Mouse (Mus musculus) lung, adult 10 weeks (tissue): ENCODE measurements around the gene Fitm2. TPM values are rescaled to one million over a fixed set of nuclear protein-coding genes. Genes with fewer than 3 reads are reported as not detected.

Source experiments
- polyA plus RNA-seq: library from polyadenylated mRNA; stranded (reverse); fragments of 350-450 nt; fragmentation: Illumina TruSeq; extraction: RNeasy Lipid Tissue Mini Kit (QIAGEN cat#74804); gene quantifications from one replicate; pipeline ENCODE4 v1.2.3, GENCODE M21; 2014; ENCODE audit warnings: low read depth, low replicate concordance; ENCODE audit not compliant: insufficient read depth

The Fitm2 gene
- 14.0 TPM for polyA plus RNA-seq

GRCm38 (mm10) chr2:163472466-163472851 is at the start of gene Fitm2:
Fitm2 (minus strand) TSS chr2:163472629.

GRCm38 (mm10) chr2:163506300-163507004 is 34.0 kb upstream of the Fitm2 start, which contains the start of gene Hnf4a:
Hnf4a (plus strand) TSS chr2:163506808.

GRCm38 (mm10) chr2:163492018-163492417 is 19.6 kb upstream of the Fitm2 start, which contains the start of gene R3hdml:
R3hdml (plus strand) TSS chr2:163492318.

GRCm38 (mm10) chr2:163438246-163438618 is 34.2 kb downstream of the Fitm2 start, which contains the start of gene Gdap1l1:
Gdap1l1 (plus strand) TSS chr2:163438476.

GRCm38 (mm10) chr2:163424597-163424996 is 47.8 kb downstream of the Fitm2 start, which contains the start of gene Oser1:
Oser1 (minus strand) TSS chr2:163424697.

Other genes starting within 250 kb of the Fitm2 start
- gene Jph2, start 74.6 kb downstream of the Fitm2 start, polyA plus RNA-seq, result 13.1 TPM
- 33.8 TPM for gene Oser1, start 47.9 kb downstream of the Fitm2 start, polyA plus RNA-seq
- gene Gdap1l1, start 34.2 kb downstream of the Fitm2 start, polyA plus RNA-seq, result not detected
- not detected for gene R3hdml, start 19.7 kb upstream of the Fitm2 start, polyA plus RNA-seq
- not detected for gene Hnf4a, start 34.2 kb upstream of the Fitm2 start, polyA plus RNA-seq
- gene Ttpal, start 129.7 kb upstream of the Fitm2 start, polyA plus RNA-seq, result 9.4 TPM
- gene Serinc3, start 172.5 kb upstream of the Fitm2 start, polyA plus RNA-seq, result 365 TPM
- gene Pkig, start 185.8 kb upstream of the Fitm2 start, polyA plus RNA-seq, result 80.5 TPM